Mouse (Mus musculus) G1E (cell line): ENCODE data around the gene Wdr46.

Source experiments
- CTCF ChIP-seq: IDR thresholded peaks from 2 replicates; pipeline ENCODE4 v1.5.1; 2012; ENCODE audit warnings: low read depth, low read length, inconsistent platforms, mixed read lengths
- GATA1 ChIP-seq: IDR thresholded peaks from 2 replicates; pipeline ENCODE4 v1.6.1; 2012; ENCODE audit warnings: borderline replicate concordance, low read length, inconsistent platforms, mixed read lengths
- POLR2AphosphoS5 ChIP-seq: IDR thresholded peaks from 2 replicates; pipeline ENCODE4 v1.6.1; 2012; ENCODE audit warnings: low read depth, low read length, inconsistent platforms; ENCODE audit not compliant: insufficient replicate concordance
- TAL1 ChIP-seq: conservative IDR thresholded peaks from 2 replicates; pipeline ENCODE4 v1.6.1; 2012; ENCODE audit warnings: low read depth, low read length, inconsistent platforms, mixed read lengths

GRCm38 (mm10) chr17:33916847-33917655, 23.4 kb upstream of the Wdr46 start:
- TF ChIP-seq CTCF (no peak), TAL1 (no peak), GATA1 (no peak), POLR2AphosphoS5 (no peak)
